Mouse (Mus musculus) cortical plate, adult 2 months (tissue): ENCODE results near the gene Nlrp6.

Source experiments
- CTCF ChIP-seq: fragments of 200-500 bp; IDR thresholded peaks from 2 replicates; pipeline ENCODE4 v1.5.1; 2011; ENCODE audit warnings: mild to moderate bottlenecking, control low read depth, low read length; ENCODE audit not compliant: insufficient read depth; ENCODE audit errors: extremely low read depth
- POLR2A ChIP-seq: fragments of 200-500 bp; IDR thresholded peaks from 2 replicates; pipeline ENCODE4 v1.6.1; 2011; ENCODE audit warnings: mild to moderate bottlenecking, low read length, control low read depth; ENCODE audit not compliant: insufficient read depth; ENCODE audit errors: extremely low read depth

- TF ChIP-seq CTCF (no peak), POLR2A (no peak)
Observed at GRCm38 (mm10) chr7:140949255-140949654, 28.6 kb downstream of the Nlrp6 start.
